Mouse (Mus musculus) ES-Bruce4 (cell line): ENCODE data around the gene Smad3.

Source experiments
- CTCF ChIP-seq: IDR thresholded peaks from one replicate; pipeline ENCODE4 v1.8.1; 2011; ENCODE audit warnings: low read depth, low read length
- POLR2A ChIP-seq: IDR thresholded peaks from one replicate; pipeline ENCODE4 v1.8.1; 2011; ENCODE audit warnings: low read length; ENCODE audit not compliant: insufficient read depth

- TF ChIP-seq POLR2A (peak; percentile 75), CTCF (no peak)
Observed at GRCm38 (mm10) chr9:63602043-63602939, 155.5 kb downstream of the Smad3 start, which contains the start of the genes Iqch and Aagab.
